Mouse (Mus musculus) ES-E14 (cell line): Measurements from ENCODE around the gene Zfp142. TPM values are rescaled to one million over a fixed set of nuclear protein-coding genes. Genes with fewer than 3 reads are reported as not detected.

Experiments used
- DNase-seq: peaks from one replicate; pipeline ENCODE4 v3.0.0-alpha.2; 2013; ENCODE audit warnings: low read depth, low spot score
- H3K27ac ChIP-seq: 2 replicates; pipeline ENCODE4 v1.5.1; 2012; ENCODE audit warnings: low read depth, mild to moderate bottlenecking, low read length, moderate library complexity, mixed read lengths; ENCODE audit not compliant: poor library complexity, insufficient read depth, severe bottlenecking
- H3K36me3 ChIP-seq: 2 replicates; pipeline ENCODE4 v1.6.1; 2012; ENCODE audit warnings: mild to moderate bottlenecking, low read length, moderate library complexity, mixed read lengths; ENCODE audit not compliant: control insufficient read depth, poor library complexity, insufficient read depth, severe bottlenecking
- H3K4me1 ChIP-seq, 2 experiments: fragments of 150-350 bp in 1 of 2; sonication (generic) in 1 of 2; 2 replicates each; pipeline ENCODE4 v1.6.1; 2012; ENCODE audit warnings: low read length in 2 of 2, mild to moderate bottlenecking in 1 of 2, mixed read lengths in 1 of 2; ENCODE audit not compliant: control insufficient read depth in 2 of 2, insufficient read depth in 2 of 2, poor library complexity in 1 of 2
- H3K4me3 ChIP-seq, 2 experiments: fragments of 150-350 bp in 1 of 2; sonication (generic) in 1 of 2; 2 replicates each; pipeline ENCODE4 v1.5.1; 2012; ENCODE audit warnings: low read length in 2 of 2, low read depth in 1 of 2, mild to moderate bottlenecking in 1 of 2, mixed read lengths in 1 of 2; ENCODE audit not compliant: insufficient read depth in 1 of 2, poor library complexity in 1 of 2, severe bottlenecking in 1 of 2
- H3K9ac ChIP-seq: 2 replicates; pipeline ENCODE4 v1.6.1; 2012; ENCODE audit warnings: low read depth, mild to moderate bottlenecking, low read length, mixed read lengths; ENCODE audit not compliant: poor library complexity, insufficient read depth, severe bottlenecking
- H3K9me3 ChIP-seq: fragments of 150-350 bp; sonication (generic); 2 replicates; pipeline ENCODE4 v1.6.1; 2012; ENCODE audit warnings: low read depth, mild to moderate bottlenecking, low read length; ENCODE audit not compliant: control insufficient read depth, insufficient read depth
- CHD2 ChIP-seq: IDR thresholded peaks from 2 replicates; pipeline ENCODE4 v1.6.1; 2014; ENCODE audit warnings: mild to moderate bottlenecking, low read depth, low read length, inconsistent platforms
- HCFC1 ChIP-seq: IDR thresholded peaks from 2 replicates; pipeline ENCODE4 v1.6.1; 2012; ENCODE audit warnings: low read length, inconsistent platforms, borderline replicate concordance; ENCODE audit not compliant: insufficient read depth
- MAFK ChIP-seq: IDR thresholded peaks from 2 replicates; pipeline ENCODE4 v1.6.1; 2014; ENCODE audit warnings: mild to moderate bottlenecking, low read depth, low read length, inconsistent platforms; ENCODE audit not compliant: insufficient read depth
- ZC3H11A ChIP-seq: IDR thresholded peaks from 2 replicates; pipeline ENCODE4 v1.6.1; 2012; ENCODE audit warnings: low read depth, mild to moderate bottlenecking, inconsistent platforms, low read length, borderline replicate concordance
- ZNF384 ChIP-seq: IDR thresholded peaks from 2 replicates; pipeline ENCODE4 v1.6.1; 2012; ENCODE audit warnings: low read depth, low read length, inconsistent platforms
- in situ Hi-C, 2 experiments: fragments of 600-800 bp; cut with MboI; formaldehyde crosslinking; loops; one replicate each; pipeline ENCODE4 v1.15.1; 2025; ENCODE audit warnings: low sequenced_read_pairs in 2 of 2, inconsistent platforms in 1 of 2; ENCODE audit not compliant: unreplicated experiment in 2 of 2
- total RNA-seq: library from RNA; depleted of rRNA; stranded (reverse); fragments of 300-350 nt; gene quantifications from 2 replicates; pipeline ENCODE4 v1.2.3, GENCODE M21; 2012

The Zfp142 gene
- total RNA-seq, 1 experiment = 15.9 TPM

DNA sequence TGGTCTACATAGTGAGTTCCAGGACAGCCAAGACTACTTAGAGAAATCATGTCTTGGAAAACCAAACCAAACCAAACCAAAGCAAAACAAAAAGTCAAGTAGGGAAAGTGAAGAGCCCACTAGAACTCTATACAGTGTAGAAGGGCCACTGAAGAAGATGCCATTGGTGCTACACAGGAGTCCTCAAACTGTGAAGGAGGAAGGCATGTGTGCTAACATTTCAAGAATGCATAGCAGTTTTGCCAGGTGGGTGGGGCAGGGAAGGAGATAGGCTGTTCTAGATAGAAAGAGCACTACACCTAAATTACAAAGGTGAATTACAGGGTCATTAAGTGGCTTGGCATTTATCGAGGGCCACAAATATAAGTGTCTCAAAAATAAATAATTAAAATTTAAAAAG, 36.1 kb upstream of the Zfp142 start:
- no peaks in the 10 kb centered on the region for H3K9me3 ChIP-seq
- no peaks in the 10 kb centered on the region for H3K36me3 ChIP-seq
- in situ Hi-C loops = no loop called here
- DNase-seq = no peak
- no peak overlapping the region for H3K9ac ChIP-seq
- H3K4me3 ChIP-seq = no peak overlapping the region
- no peak overlapping the region for H3K27ac ChIP-seq
- peaks cover 0 to 4% of the 10 kb centered on the region in 2 experiments; a peak in 1 of 4 replicates for H3K4me1 ChIP-seq
- TF ChIP-seq HCFC1 (no peak), ZNF384 (no peak), CHD2 (no peak), ZC3H11A (no peak), MAFK (no peak)

DNA sequence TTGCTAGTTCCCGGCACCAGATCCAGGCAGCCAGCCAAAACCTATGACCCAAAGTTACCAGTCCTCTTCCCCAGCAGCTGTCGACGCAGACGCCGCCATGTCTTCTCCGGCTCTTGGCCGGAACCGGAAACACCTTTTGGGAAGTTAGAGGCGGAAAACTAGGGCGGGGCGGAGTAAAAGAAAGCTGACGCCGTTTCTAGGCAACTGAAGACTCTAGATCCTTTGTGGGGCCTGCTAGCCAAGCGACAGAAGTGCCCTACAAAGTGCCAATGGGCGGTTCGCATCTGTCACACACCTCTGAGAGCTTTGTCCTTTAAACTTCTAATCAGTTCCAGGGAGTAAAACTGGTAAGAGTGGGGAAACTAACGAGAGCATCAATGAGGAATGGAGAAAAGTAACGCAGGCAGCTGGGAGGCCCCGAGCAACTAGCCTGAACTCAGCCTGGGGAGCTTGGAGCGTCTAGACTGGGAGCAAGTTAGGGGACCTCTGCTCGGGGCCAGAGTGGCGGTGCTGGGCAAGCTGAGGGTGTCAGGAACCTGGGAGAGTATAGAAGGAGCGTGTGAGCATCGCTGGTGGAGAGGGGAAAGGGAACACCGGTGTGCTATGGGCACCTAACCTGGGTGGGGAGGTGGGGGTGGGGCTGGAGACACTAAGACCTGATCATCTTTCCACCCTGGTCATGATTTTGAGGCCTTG, 13.4 kb upstream of the Zfp142 start, which contains the start of the genes Rnf25 and Stk36:
Rnf25 (minus strand) TSS at position 131 of the 696 bp plus-strand sequence.
Stk36 (plus strand) TSS at position 179 of the 696 bp plus-strand sequence.
- Histone ChIP-seq H3K4me3 (peak within 1 kb of the TSS; percentile 80 to 92), H3K9ac (peak within 1 kb of the TSS; percentile 87), H3K27ac (no peak within 1 kb of the TSS), H3K36me3 (peaks cover 10% of the 10 kb centered on the region), H3K9me3 (no peaks in the 10 kb centered on the region), H3K4me1 (no peaks in the 10 kb centered on the region)
- in situ Hi-C loops = no loop called here
- TF ChIP-seq CHD2 = no peak
- no peak for TF ChIP-seq MAFK
- TF ChIP-seq ZC3H11A = no peak
- TF ChIP-seq HCFC1 = peak; percentile 66; the same call in 1 of the 2 replicates
- no peak for TF ChIP-seq ZNF384
- DNase-seq = peak; percentile 83

DNA sequence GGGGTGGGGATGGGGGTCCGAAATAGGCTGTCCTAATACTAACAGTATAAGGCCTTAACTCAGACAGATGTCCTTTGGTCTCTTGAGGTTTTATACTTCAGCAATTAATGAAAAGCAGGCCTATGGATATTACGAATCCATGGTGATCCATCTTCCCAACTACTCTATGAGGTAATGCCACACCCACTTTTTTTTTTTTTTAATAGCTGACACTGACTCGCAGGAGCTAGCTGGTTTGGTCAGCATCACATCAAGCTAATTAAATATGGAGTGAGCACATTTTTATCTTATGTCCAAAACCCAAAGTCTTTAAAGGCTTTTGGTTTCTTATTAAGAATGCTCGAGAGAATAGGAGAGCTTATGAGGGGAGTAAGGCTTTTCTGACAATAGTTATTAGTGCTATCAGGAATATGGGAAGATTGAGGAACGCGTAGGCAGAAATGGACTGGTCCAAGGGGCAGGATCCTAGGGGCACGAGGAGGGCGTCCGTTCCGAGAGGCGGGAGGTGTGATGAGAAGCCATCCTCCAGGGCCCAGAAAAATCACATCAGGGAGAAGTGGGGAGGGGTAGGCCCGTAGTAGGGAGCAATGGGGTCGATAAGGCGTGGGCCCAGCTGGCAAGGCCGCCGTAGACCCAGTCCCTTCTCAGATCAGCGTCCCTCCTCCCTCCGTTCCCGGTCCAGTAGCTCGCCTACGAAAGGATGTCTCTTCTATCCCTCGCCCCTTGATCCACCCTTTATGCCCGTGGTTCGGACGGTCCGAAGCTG, 12.6 kb upstream of the Zfp142 start:
- Histone ChIP-seq H3K9ac (peak overlapping the region; percentile 87), H3K9me3 (no peaks in the 10 kb centered on the region), H3K4me1 (no peaks in the 10 kb centered on the region), H3K4me3 (peak overlapping the region; percentile 80 to 92), H3K36me3 (peaks cover 13% of the 10 kb centered on the region), H3K27ac (no peak overlapping the region)
- no peak for TF ChIP-seq HCFC1
- TF ChIP-seq ZNF384 = no peak
- no peak for TF ChIP-seq ZC3H11A
- TF ChIP-seq CHD2 = no peak
- no peak for TF ChIP-seq MAFK
- in situ Hi-C loops = no loop called here
- DNase-seq = no peak

- Histone ChIP-seq H3K9ac (no peak overlapping the region), H3K36me3 (peaks cover 48% of the 10 kb centered on the region)
- no peak for DNase-seq
Observed at GRCm38 (mm10) chr1:74594434-74594833, 6.4 kb upstream of the Zfp142 start.

More at GRCm38 (mm10) chr1:74594434-74594833, 6.4 kb upstream of the Zfp142 start:
- Histone ChIP-seq H3K4me1 (peaks cover 0 to 3% of the 10 kb centered on the region in 2 experiments; a peak in 1 of 4 replicates), H3K27ac (no peak overlapping the region), H3K9me3 (no peaks in the 10 kb centered on the region), H3K4me3 (no peak overlapping the region)
- in situ Hi-C loops = no loop called here
- TF ChIP-seq ZNF384 = no peak
